In the genomic region with DNA sequence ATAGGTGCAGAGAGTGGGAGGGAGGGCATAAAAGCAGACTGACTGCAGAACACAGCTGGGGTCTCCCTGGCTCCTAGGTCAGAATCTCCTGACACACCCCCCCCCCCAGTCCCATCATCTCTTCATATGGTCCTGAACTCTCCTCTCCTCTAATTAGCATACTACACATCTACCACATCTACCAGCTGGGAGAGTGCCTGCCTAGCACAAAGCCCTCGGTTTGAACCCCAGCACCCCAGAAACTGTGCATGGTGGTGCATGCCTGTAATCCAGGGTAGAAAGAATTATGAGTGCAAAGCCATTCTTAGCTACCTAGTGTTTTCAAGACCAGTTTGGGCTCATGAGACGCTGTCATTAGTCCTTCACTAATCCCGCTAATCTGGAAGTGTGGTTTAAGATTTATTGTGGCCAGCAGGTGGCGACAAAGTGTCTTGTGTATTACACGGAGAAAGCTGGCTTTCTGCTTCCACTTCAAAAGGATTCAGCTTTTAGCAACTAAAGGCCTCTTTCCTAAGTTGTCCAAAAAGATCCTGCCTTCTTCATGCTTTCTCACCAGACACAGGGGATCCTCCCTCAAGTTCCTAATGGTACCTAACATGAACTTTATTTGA, we compare ENCODE assay signal across 9 mouse cellular contexts. TPM values are rescaled to one million over a fixed set of nuclear protein-coding genes. Genes with fewer than 3 reads are reported as not detected.
DNase-seq lines count a peak whose midpoint lies in the region; ATAC-seq and TF ChIP-seq lines count a peak whose summit lies in the region.
"Had no signal": no experiment of that assay in that cellular context is flagged by ENCODE, and none has a peak within 500 bp of the region (broad histone marks: within the 10 kb centered on the region; RNA-seq: fewer than 3 reads in every experiment).

No protein-coding gene starts in this region.

- WGBS in heart, postnatal 0 days: 9% methylated on average over 5 of the region's 5 CpGs

- TF ChIP-seq EP300 in heart, postnatal 0 days (IDR thresholded peaks at IDR 0.05; ENCODE audit: low read depth): no peak

- H3K36me3 ChIP-seq in heart, postnatal 0 days (replicated peaks; ENCODE audit: control insufficient read depth, insufficient read depth, low read length): no peaks in the 10 kb centered on the region
- H3K36me3 ChIP-seq: stomach, embryonic 15.5 days had no signal

- no peaks in the 10 kb centered on the region for H3K9me3 ChIP-seq in heart, postnatal 0 days (replicated peaks; ENCODE audit: control insufficient read depth, low read length)
- H3K9me3 ChIP-seq: stomach, embryonic 15.5 days had no signal

- DNase-seq in R1 (ENCODE audit: low read depth, low spot score): peak; percentile 82
- peak; percentile 20 for DNase-seq in heart, postnatal 0 days (ENCODE audit: low spot score)
- peak; percentile 66 to 90 for DNase-seq in layer of hippocampus, adult 18-20 months (ENCODE audit: low spot score in 2 of 2)
- peak; percentile 85 for DNase-seq in lung, postnatal 14 days
- peak; percentile 87 for DNase-seq in right cerebral cortex, adult 2 months (ENCODE audit: low spot score in 2 of 2)

- peak; percentile 74 for ATAC-seq in CD4-positive, CD25-positive, alpha-beta regulatory T cell, adult 4 months
- peak; percentile 70 for ATAC-seq in common myeloid progenitor, adult 5-6 weeks (replicated peaks; ENCODE audit: low read depth, poor library complexity, severe bottlenecking)
- ATAC-seq in heart, postnatal 0 days (ENCODE audit: insufficient read depth, low read depth): no peak
- no peak for ATAC-seq in activated CD4-positive, CD25-positive, alpha-beta regulatory T cell, adult 4 months

- H3K9ac ChIP-seq in heart, postnatal 0 days (replicated peaks; ENCODE audit: low read depth, low read length): no peak overlapping the region
- H3K9ac ChIP-seq: stomach, embryonic 15.5 days had no signal

- peaks cover 20% of the 10 kb centered on the region for H3K27me3 ChIP-seq in heart, postnatal 0 days (ENCODE audit: control insufficient read depth, insufficient read depth, low read length)

- TF ChIP-seq CTCF in heart, postnatal 0 days (IDR thresholded peaks at IDR 0.05; ENCODE audit: low read depth): peak; percentile 67

- H3K4me1 ChIP-seq in heart, postnatal 0 days (ENCODE audit: control insufficient read depth, insufficient read depth): no peaks in the 10 kb centered on the region
- H3K4me1 ChIP-seq: stomach, embryonic 15.5 days had no signal

- H3K4me3 ChIP-seq in heart, postnatal 0 days (ENCODE audit: low read depth, low read length): no peak overlapping the region
- H3K4me3 ChIP-seq: stomach, embryonic 15.5 days had no signal

- H3K4me2 ChIP-seq in heart, postnatal 0 days (ENCODE audit: low read depth, low read length): no peak overlapping the region
- H3K4me2 ChIP-seq: stomach, embryonic 15.5 days had no signal

- no peak overlapping the region for H3K27ac ChIP-seq in heart, postnatal 0 days (ENCODE audit: low read depth)
- H3K27ac ChIP-seq: stomach, embryonic 15.5 days had no signal

RNA-seq across cellular contexts. Expression of a gene that starts 2.1 kb away (rescaled TPM):
- polyA plus RNA-seq in CD4-positive, CD25-positive, alpha-beta regulatory T cell, adult 4 months (2017; shearing (Covaris generic)): not detected
- total RNA-seq in common myeloid progenitor, adult 5-6 weeks (2017): not detected in 2 replicates
- not detected in 2 replicates for total RNA-seq in heart, postnatal 0 days (2014; rRNA removed; ENCODE audit: low replicate concordance)
- 0.14 TPM in 1 of 2 replicates, not detected in the other for polyA plus RNA-seq in heart, postnatal 0 days (2015; fragmentation: Nextera tagmentation; extraction: Ambion mirVana)
- total RNA-seq in layer of hippocampus, adult 18-20 months (2021): not detected
- polyA plus RNA-seq in activated CD4-positive, CD25-positive, alpha-beta regulatory T cell, adult 4 months (2017; shearing (Covaris generic)): not detected
- polyA plus RNA-seq: stomach, embryonic 15.5 days had no signal

RNA-seq across cellular contexts. Expression of a gene that starts 13.2 kb away (rescaled TPM):
- under 1 TPM in 1 of 2 experiments, not detected in 1; 0.19 TPM for polyA plus RNA-seq in CD4-positive, CD25-positive, alpha-beta regulatory T cell, adult 4 months (2017; shearing (Covaris generic))
- total RNA-seq in common myeloid progenitor, adult 5-6 weeks (2017): not detected in 2 replicates
- not detected in 2 replicates for total RNA-seq in heart, postnatal 0 days (2014; rRNA removed; ENCODE audit: low replicate concordance)
- not detected in 2 replicates for polyA plus RNA-seq in heart, postnatal 0 days (2015; fragmentation: Nextera tagmentation; extraction: Ambion mirVana)
- not detected for total RNA-seq in layer of hippocampus, adult 18-20 months (2021)
- polyA plus RNA-seq in activated CD4-positive, CD25-positive, alpha-beta regulatory T cell, adult 4 months (2017; shearing (Covaris generic)): not detected

RNA-seq across cellular contexts. Expression of a gene that starts 19.3 kb away (rescaled TPM):
- polyA plus RNA-seq in CD4-positive, CD25-positive, alpha-beta regulatory T cell, adult 4 months (2017; shearing (Covaris generic)): 10 to 100 TPM; 10.6 to 13.8 TPM
- total RNA-seq in common myeloid progenitor, adult 5-6 weeks (2017): 2.4 and 6.5 TPM in 2 replicates
- total RNA-seq in heart, postnatal 0 days (2014; rRNA removed; ENCODE audit: low replicate concordance): 0.95 and 4.1 TPM in 2 replicates
- 2.8 and 2.9 TPM in 2 replicates for polyA plus RNA-seq in heart, postnatal 0 days (2015; fragmentation: Nextera tagmentation; extraction: Ambion mirVana)
- total RNA-seq in layer of hippocampus, adult 18-20 months (2021): 10 to 100 TPM; 12.1 to 12.7 TPM
- polyA plus RNA-seq in activated CD4-positive, CD25-positive, alpha-beta regulatory T cell, adult 4 months (2017; shearing (Covaris generic)): 1 to 10 TPM; 7.8 to 9.3 TPM

RNA-seq across cellular contexts. Expression of a gene that starts 34.3 kb away (rescaled TPM):
- 100 to 1,000 TPM; 130 to 152 TPM for polyA plus RNA-seq in CD4-positive, CD25-positive, alpha-beta regulatory T cell, adult 4 months (2017; shearing (Covaris generic))
- total RNA-seq in common myeloid progenitor, adult 5-6 weeks (2017): 70.8 and 84.9 TPM in 2 replicates
- 0.69 and 2.0 TPM in 2 replicates for total RNA-seq in heart, postnatal 0 days (2014; rRNA removed; ENCODE audit: low replicate concordance)
- polyA plus RNA-seq in heart, postnatal 0 days (2015; fragmentation: Nextera tagmentation; extraction: Ambion mirVana): 0.85 and 0.98 TPM in 2 replicates
- total RNA-seq in layer of hippocampus, adult 18-20 months (2021): under 1 TPM; 0.36 to 0.72 TPM
- polyA plus RNA-seq in activated CD4-positive, CD25-positive, alpha-beta regulatory T cell, adult 4 months (2017; shearing (Covaris generic)): 100 to 1,000 TPM; 101 to 105 TPM

RNA-seq across cellular contexts. Expression of a gene that starts 34.8 kb away (rescaled TPM):
- 10 to 100 TPM; 19.4 to 27.8 TPM for polyA plus RNA-seq in CD4-positive, CD25-positive, alpha-beta regulatory T cell, adult 4 months (2017; shearing (Covaris generic))
- total RNA-seq in common myeloid progenitor, adult 5-6 weeks (2017): 15.7 and 21.4 TPM in 2 replicates
- 3.4 and 14.6 TPM in 2 replicates for total RNA-seq in heart, postnatal 0 days (2014; rRNA removed; ENCODE audit: low replicate concordance)
- polyA plus RNA-seq in heart, postnatal 0 days (2015; fragmentation: Nextera tagmentation; extraction: Ambion mirVana): 6.7 and 6.8 TPM in 2 replicates
- total RNA-seq in layer of hippocampus, adult 18-20 months (2021): 10 to 100 TPM; 19.8 to 24.9 TPM
- polyA plus RNA-seq in activated CD4-positive, CD25-positive, alpha-beta regulatory T cell, adult 4 months (2017; shearing (Covaris generic)): 10 to 100 TPM; 16.6 to 17.4 TPM

Comparison
In these comparisons a context has a peak if more than half of its experiments do, and no peak if none do; other contexts are left out.
1. ATAC-seq: peak in CD4-positive, CD25-positive, alpha-beta regulatory T cell, adult 4 months (single experiment) and common myeloid progenitor, adult 5-6 weeks (single experiment); none in heart, postnatal 0 days (single experiment) and activated CD4-positive, CD25-positive, alpha-beta regulatory T cell, adult 4 months (single experiment).
2. DNase-seq: peak in every context shown above with its lines; median percentile 87 in right cerebral cortex, adult 2 months; 85 in lung, postnatal 14 days; 82 in R1; 78 in layer of hippocampus, adult 18-20 months; 20 in heart, postnatal 0 days.